Mouse (Mus musculus) ES-E14 (cell line): ENCODE measurements around the gene Zfpm1. TPM values are rescaled to one million over a fixed set of nuclear protein-coding genes. Genes with fewer than 3 reads are reported as not detected.
A peak's percentile ranks its signal among the peaks of the same experiment; 100 is the strongest.

Experiments
- DNase-seq: peaks from one replicate; pipeline ENCODE4 v3.0.0-alpha.2; 2013; ENCODE audit warnings: low read depth, low spot score
- H3K27ac ChIP-seq: 2 replicates; pipeline ENCODE4 v1.5.1; 2012; ENCODE audit warnings: low read depth, mild to moderate bottlenecking, low read length, moderate library complexity, mixed read lengths; ENCODE audit not compliant: poor library complexity, insufficient read depth, severe bottlenecking
- H3K36me3 ChIP-seq: 2 replicates; pipeline ENCODE4 v1.6.1; 2012; ENCODE audit warnings: mild to moderate bottlenecking, low read length, moderate library complexity, mixed read lengths; ENCODE audit not compliant: control insufficient read depth, poor library complexity, insufficient read depth, severe bottlenecking
- H3K4me1 ChIP-seq, 2 experiments: fragments of 150-350 bp in 1 of 2; sonication (generic) in 1 of 2; 2 replicates each; pipeline ENCODE4 v1.6.1; 2012; ENCODE audit warnings: low read length in 2 of 2, mild to moderate bottlenecking in 1 of 2, mixed read lengths in 1 of 2; ENCODE audit not compliant: control insufficient read depth in 2 of 2, insufficient read depth in 2 of 2, poor library complexity in 1 of 2
- H3K4me3 ChIP-seq, 2 experiments: fragments of 150-350 bp in 1 of 2; sonication (generic) in 1 of 2; 2 replicates each; pipeline ENCODE4 v1.5.1; 2012; ENCODE audit warnings: low read length in 2 of 2, low read depth in 1 of 2, mild to moderate bottlenecking in 1 of 2, mixed read lengths in 1 of 2; ENCODE audit not compliant: insufficient read depth in 1 of 2, poor library complexity in 1 of 2, severe bottlenecking in 1 of 2
- H3K9ac ChIP-seq: 2 replicates; pipeline ENCODE4 v1.6.1; 2012; ENCODE audit warnings: low read depth, mild to moderate bottlenecking, low read length, mixed read lengths; ENCODE audit not compliant: poor library complexity, insufficient read depth, severe bottlenecking
- H3K9me3 ChIP-seq: fragments of 150-350 bp; sonication (generic); 2 replicates; pipeline ENCODE4 v1.6.1; 2012; ENCODE audit warnings: low read depth, mild to moderate bottlenecking, low read length; ENCODE audit not compliant: control insufficient read depth, insufficient read depth
- CHD2 ChIP-seq: IDR thresholded peaks from 2 replicates; pipeline ENCODE4 v1.6.1; 2014; ENCODE audit warnings: mild to moderate bottlenecking, low read depth, low read length, inconsistent platforms
- HCFC1 ChIP-seq: IDR thresholded peaks from 2 replicates; pipeline ENCODE4 v1.6.1; 2012; ENCODE audit warnings: low read length, inconsistent platforms, borderline replicate concordance; ENCODE audit not compliant: insufficient read depth
- MAFK ChIP-seq: IDR thresholded peaks from 2 replicates; pipeline ENCODE4 v1.6.1; 2014; ENCODE audit warnings: mild to moderate bottlenecking, low read depth, low read length, inconsistent platforms; ENCODE audit not compliant: insufficient read depth
- ZC3H11A ChIP-seq: IDR thresholded peaks from 2 replicates; pipeline ENCODE4 v1.6.1; 2012; ENCODE audit warnings: low read depth, mild to moderate bottlenecking, inconsistent platforms, low read length, borderline replicate concordance
- ZNF384 ChIP-seq: IDR thresholded peaks from 2 replicates; pipeline ENCODE4 v1.6.1; 2012; ENCODE audit warnings: low read depth, low read length, inconsistent platforms
- in situ Hi-C, 2 experiments: fragments of 600-800 bp; cut with MboI; formaldehyde crosslinking; loops; one replicate each; pipeline ENCODE4 v1.15.1; 2025; ENCODE audit warnings: low sequenced_read_pairs in 2 of 2, inconsistent platforms in 1 of 2; ENCODE audit not compliant: unreplicated experiment in 2 of 2
- total RNA-seq: library from RNA; depleted of rRNA; stranded (reverse); fragments of 300-350 nt; gene quantifications from 2 replicates; pipeline ENCODE4 v1.2.3, GENCODE M21; 2012

The Zfpm1 gene
- total RNA-seq, 1 experiment = 8.5 TPM

DNA sequence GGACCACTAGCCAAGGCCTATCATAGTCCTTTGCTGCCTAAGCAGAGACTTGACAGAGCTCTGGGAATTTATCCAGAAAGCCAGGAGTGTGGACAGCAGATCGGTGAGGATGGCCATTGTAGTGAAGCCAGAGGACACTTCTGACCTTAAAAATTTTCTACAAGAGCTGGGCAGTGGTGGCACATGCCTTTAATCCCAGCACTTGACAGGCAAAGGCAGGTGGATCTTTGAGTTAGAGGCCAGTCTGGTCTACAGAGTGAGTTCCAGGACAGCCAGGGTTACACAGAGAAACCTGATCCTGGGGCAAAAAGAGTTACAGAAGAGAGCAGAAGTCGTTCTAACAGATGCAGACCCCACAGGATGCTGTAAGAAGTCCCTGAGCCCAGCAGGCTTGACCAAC, 34.5 kb downstream of the Zfpm1 start:
- Histone ChIP-seq H3K36me3 (no peaks in the 10 kb centered on the region), H3K27ac (no peak overlapping the region), H3K9me3 (no peaks in the 10 kb centered on the region), H3K9ac (no peak overlapping the region), H3K4me3 (no peak overlapping the region), H3K4me1 (peaks cover 0 to 52% of the 10 kb centered on the region in 2 experiments; a peak in 2 of 4 replicates)
- no peak for DNase-seq
- in situ Hi-C loops = no loop called here
- TF ChIP-seq ZC3H11A = no peak
- TF ChIP-seq HCFC1 = no peak
- no peak for TF ChIP-seq ZNF384
- TF ChIP-seq CHD2 = no peak
- no peak for TF ChIP-seq MAFK

DNA sequence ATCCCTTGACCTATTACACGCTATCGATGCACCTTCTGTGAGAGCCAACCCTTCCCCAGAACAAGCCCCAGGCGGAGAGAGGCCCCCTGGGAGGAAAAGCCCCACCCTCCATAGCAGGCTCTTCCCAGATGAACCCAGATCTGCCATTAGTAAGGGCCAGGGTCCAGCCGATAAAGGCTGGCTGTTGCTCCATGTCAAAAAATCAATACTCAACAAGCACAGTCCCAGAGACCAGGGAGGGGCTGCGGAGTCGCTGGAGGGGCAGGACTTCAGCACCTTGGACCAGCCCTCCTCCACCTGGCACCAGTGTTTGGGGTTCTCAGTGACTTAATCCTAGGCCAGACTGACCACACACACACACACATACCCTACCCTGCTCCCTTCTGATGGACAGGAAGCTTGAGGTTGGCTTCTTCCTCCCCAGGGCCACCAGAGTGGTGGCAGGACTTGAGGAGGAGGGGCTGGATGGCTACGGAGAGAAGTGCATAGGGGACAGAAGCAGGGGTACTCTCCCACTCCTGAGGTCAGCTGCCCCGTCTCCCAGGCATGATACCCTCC, 36.1 kb downstream of the Zfpm1 start:
- H3K9ac ChIP-seq = peak overlapping the region; percentile 33
- DNase-seq = no peak
- no peaks in the 10 kb centered on the region for H3K9me3 ChIP-seq
- no peaks in the 10 kb centered on the region for H3K36me3 ChIP-seq
- in situ Hi-C loops = no loop called here
- peak overlapping the region; percentile 44; the same call in 1 of the 2 replicates for H3K27ac ChIP-seq
- TF ChIP-seq ZNF384 (no peak), MAFK (no peak), HCFC1 (no peak), CHD2 (no peak), ZC3H11A (no peak)
- H3K4me1 ChIP-seq = peaks cover 0 to 52% of the 10 kb centered on the region in 2 experiments; a peak in 2 of 4 replicates
- H3K4me3 ChIP-seq = no peak overlapping the region

DNA sequence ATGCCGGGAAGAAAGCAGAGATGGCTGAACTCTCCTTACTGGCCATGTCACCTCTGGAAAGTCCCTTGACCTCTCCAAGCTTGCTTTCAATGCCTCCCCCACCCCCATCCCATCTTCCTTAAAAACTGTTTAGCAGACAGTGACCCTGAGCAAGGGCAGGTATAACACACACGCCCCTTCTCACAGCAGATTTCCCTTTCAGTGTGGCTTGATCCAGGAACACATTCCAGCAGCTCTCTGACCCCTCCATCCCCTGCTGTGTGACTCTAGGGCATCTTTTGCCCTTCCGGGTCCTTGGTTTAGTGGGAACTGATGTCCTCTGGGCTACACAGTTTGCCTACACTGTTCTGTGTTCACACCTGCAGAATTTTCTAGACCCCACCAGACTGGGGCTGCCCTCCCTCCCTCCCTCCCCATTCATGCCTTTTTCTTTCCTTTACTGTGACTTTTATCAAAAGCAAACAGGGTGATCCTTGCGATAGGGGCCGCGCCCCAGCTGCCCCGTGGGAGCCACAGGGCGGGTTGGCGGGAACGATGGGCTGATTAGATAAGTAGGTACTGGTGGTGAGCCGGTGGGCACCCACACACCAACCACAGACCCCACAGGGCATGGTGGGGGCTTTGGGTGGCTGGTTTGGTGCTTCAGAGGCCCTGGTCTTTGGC, 37.2 kb downstream of the Zfpm1 start:
- TF ChIP-seq MAFK (no peak), ZNF384 (no peak), CHD2 (no peak), HCFC1 (no peak), ZC3H11A (no peak)
- H3K4me1 ChIP-seq = peaks cover 0 to 52% of the 10 kb centered on the region in 2 experiments; a peak in 2 of 4 replicates
- H3K9ac ChIP-seq = no peak overlapping the region; the same call in 1 of the 2 replicates
- no peaks in the 10 kb centered on the region for H3K9me3 ChIP-seq
- in situ Hi-C loops = no loop called here
- H3K36me3 ChIP-seq = no peaks in the 10 kb centered on the region
- H3K27ac ChIP-seq = peak overlapping the region; percentile 14; the same call in 1 of the 2 replicates
- no peak for DNase-seq
- H3K4me3 ChIP-seq = no peak overlapping the region; a peak in 1 of 4 replicates

DNA sequence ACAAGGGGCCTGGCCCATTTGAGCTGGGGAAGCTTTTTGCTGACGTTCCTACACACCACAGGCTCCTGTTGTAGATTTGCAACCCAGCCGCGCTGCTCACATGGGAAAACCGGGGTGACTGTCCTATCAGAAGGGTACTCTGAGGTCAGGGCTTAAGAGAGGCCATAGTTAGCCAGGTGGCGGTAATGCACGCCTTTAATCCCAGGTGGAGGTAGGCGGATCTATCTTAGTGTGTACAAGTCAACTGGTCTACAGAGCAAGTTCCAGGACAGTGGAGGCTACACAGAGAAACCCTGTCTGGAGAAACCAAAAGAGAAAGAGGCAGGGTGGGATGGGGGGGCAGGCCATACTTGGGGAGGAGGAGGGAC, 37.8 kb downstream of the Zfpm1 start:
- no peaks in the 10 kb centered on the region for H3K36me3 ChIP-seq

More for the DNA sequence above, 37.8 kb downstream of the Zfpm1 start:
- Histone ChIP-seq H3K9me3 (no peaks in the 10 kb centered on the region), H3K27ac (peak overlapping the region; percentile 14; the same call in 1 of the 2 replicates), H3K4me1 (peaks cover 2 to 54% of the 10 kb centered on the region in 2 experiments; a peak in 3 of 4 replicates), H3K4me3 (no peak overlapping the region), H3K9ac (no peak overlapping the region)
- in situ Hi-C loops = no loop called here
- DNase-seq = no peak
- TF ChIP-seq ZNF384 (no peak), CHD2 (no peak), HCFC1 (no peak), MAFK (no peak), ZC3H11A (no peak)
